Mouse (Mus musculus): Measurements from ENCODE around the gene Armh3.

- TF ChIP-seq POLR2A (IDR thresholded peaks at IDR 0.05; ENCODE audit: control insufficient read depth, extremely low read depth, insufficient read depth, low read length, poor library complexity) (no peak), CTCF (IDR thresholded peaks at IDR 0.05; ENCODE audit: borderline replicate concordance, control insufficient read depth, extremely low read depth, insufficient read depth, low read length, poor library complexity) (no peak)
Measured at GRCm38 (mm10) chr19:45827125-45827524, 171.2 kb downstream of the Armh3 start.

Data from thymus, adult 2 months (tissue).